Mouse (Mus musculus) testis, adult 2 months (tissue): ENCODE data around the gene Mrpl51. TPM values are rescaled to one million over a fixed set of nuclear protein-coding genes. Genes with fewer than 3 reads are reported as not detected.

Source experiments
- H3K27ac ChIP-seq: fragments of 200-500 bp; 2 replicates; pipeline ENCODE4 v1.5.1; 2012; ENCODE audit warnings: low read depth, low read length; ENCODE audit not compliant: control insufficient read depth, insufficient read depth
- H3K27me3 ChIP-seq: fragments of 200-500 bp; 2 replicates; pipeline ENCODE4 v1.6.1; 2012; ENCODE audit warnings: mild to moderate bottlenecking, low read length, moderate library complexity; ENCODE audit not compliant: control insufficient read depth, insufficient read depth
- H3K36me3 ChIP-seq: fragments of 200-500 bp; 2 replicates; pipeline ENCODE4 v1.6.1; 2012; ENCODE audit warnings: mild to moderate bottlenecking, low read length; ENCODE audit not compliant: control insufficient read depth, insufficient read depth
- H3K4me1 ChIP-seq: fragments of 200-500 bp; 2 replicates; pipeline ENCODE4 v1.6.1; 2012; ENCODE audit warnings: low read length; ENCODE audit not compliant: control insufficient read depth, insufficient read depth
- H3K4me3 ChIP-seq: fragments of 200-500 bp; 2 replicates; pipeline ENCODE4 v1.5.1; 2012; ENCODE audit warnings: low read depth, mild to moderate bottlenecking, low read length, moderate library complexity, mixed read lengths; ENCODE audit not compliant: control insufficient read depth
- CTCF ChIP-seq: fragments of 200-500 bp; IDR thresholded peaks from 2 replicates; pipeline ENCODE4 v1.5.1; 2012; ENCODE audit warnings: low read depth, mild to moderate bottlenecking, inconsistent platforms, low read length, moderate library complexity; ENCODE audit not compliant: control insufficient read depth, insufficient read depth, insufficient replicate concordance
- POLR2A ChIP-seq: fragments of 200-500 bp; IDR thresholded peaks from 2 replicates; pipeline ENCODE4 v1.6.1; 2012; ENCODE audit warnings: low read depth, mild to moderate bottlenecking, inconsistent platforms, low read length, moderate library complexity; ENCODE audit not compliant: control insufficient read depth
- polyA plus RNA-seq: library from polyadenylated mRNA; depleted of rRNA; stranded (reverse); fragments of >200 nt; gene quantifications from 2 replicates; pipeline ENCODE4 v1.2.3, GENCODE M21; 2012

Mrpl51 gene
- polyA plus RNA-seq, 1 experiment, result 171 TPM

GRCm38 (mm10) chr6:125179601-125180000, 12.0 kb upstream of the Mrpl51 start:
- no peaks in the 10 kb centered on the region for H3K27me3 ChIP-seq
- TF ChIP-seq CTCF (no peak), POLR2A (no peak)
- no peak overlapping the region for H3K27ac ChIP-seq
- no peak overlapping the region for H3K4me3 ChIP-seq
- H3K4me1 ChIP-seq, result no peaks in the 10 kb centered on the region
- peaks cover 7% of the 10 kb centered on the region for H3K36me3 ChIP-seq

GRCm38 (mm10) chr6:125182133-125182532, 9.5 kb upstream of the Mrpl51 start:
- Histone ChIP-seq H3K4me1 (no peaks in the 10 kb centered on the region), H3K36me3 (peaks cover 8% of the 10 kb centered on the region), H3K4me3 (no peak overlapping the region), H3K27me3 (no peaks in the 10 kb centered on the region), H3K27ac (no peak overlapping the region)
- TF ChIP-seq CTCF (no peak), POLR2A (no peak)

GRCm38 (mm10) chr6:125186203-125186602, 5.4 kb upstream of the Mrpl51 start:
- TF ChIP-seq CTCF (no peak), POLR2A (no peak)
- Histone ChIP-seq H3K4me3 (no peak overlapping the region), H3K27me3 (no peaks in the 10 kb centered on the region), H3K27ac (no peak overlapping the region), H3K4me1 (no peaks in the 10 kb centered on the region), H3K36me3 (peaks cover 4% of the 10 kb centered on the region)

GRCm38 (mm10) chr6:125190816-125191215, 785 bp upstream of the Mrpl51 start:
- Histone ChIP-seq H3K27me3 (no peaks in the 10 kb centered on the region), H3K36me3 (peaks cover 1% of the 10 kb centered on the region), H3K27ac (peak overlapping the region; percentile 84; the same call in 1 of the 2 replicates), H3K4me1 (no peaks in the 10 kb centered on the region), H3K4me3 (peak overlapping the region; percentile 89)
- TF ChIP-seq CTCF, result no peak
- TF ChIP-seq POLR2A, result no peak

- peak; percentile 4; the same call in 1 of the 2 replicates for TF ChIP-seq POLR2A
- no peak for TF ChIP-seq CTCF
- Histone ChIP-seq H3K27ac (peak overlapping the region; percentile 97), H3K4me3 (peak overlapping the region; percentile 89), H3K4me1 (no peaks in the 10 kb centered on the region), H3K27me3 (no peaks in the 10 kb centered on the region), H3K36me3 (peaks cover under 1% of the 10 kb centered on the region)
Measured at GRCm38 (mm10) chr6:125192016-125192714, 564 bp downstream of the Mrpl51 start.

DNA sequence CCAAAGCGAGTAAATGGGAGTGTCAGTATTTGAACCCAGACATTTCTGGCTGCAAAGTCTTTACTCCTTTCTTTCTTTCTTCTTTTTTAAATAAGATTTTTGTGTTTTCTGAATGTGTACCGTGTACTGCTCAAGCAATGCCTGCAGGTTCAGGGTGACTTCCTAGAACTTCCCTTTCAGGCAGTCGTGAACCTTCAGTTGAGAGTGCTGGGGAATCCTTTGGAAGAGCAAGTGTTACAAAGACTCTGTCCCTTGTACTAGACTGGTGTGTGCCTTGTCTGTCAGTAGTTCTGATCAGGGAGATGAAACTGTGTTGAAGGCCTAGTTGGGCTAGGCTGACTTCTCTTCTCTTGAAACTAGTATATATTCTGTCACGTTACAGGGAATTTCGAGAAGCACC, 1.2 kb downstream of the Mrpl51 start:
- H3K4me1 ChIP-seq, result no peaks in the 10 kb centered on the region
- no peak for TF ChIP-seq CTCF
- TF ChIP-seq POLR2A, result no peak
- H3K36me3 ChIP-seq, result no peaks in the 10 kb centered on the region; the same call in 1 of the 2 replicates
- H3K27me3 ChIP-seq, result no peaks in the 10 kb centered on the region
- peak overlapping the region; percentile 89 for H3K4me3 ChIP-seq
- H3K27ac ChIP-seq, result peak overlapping the region; percentile 97

DNA sequence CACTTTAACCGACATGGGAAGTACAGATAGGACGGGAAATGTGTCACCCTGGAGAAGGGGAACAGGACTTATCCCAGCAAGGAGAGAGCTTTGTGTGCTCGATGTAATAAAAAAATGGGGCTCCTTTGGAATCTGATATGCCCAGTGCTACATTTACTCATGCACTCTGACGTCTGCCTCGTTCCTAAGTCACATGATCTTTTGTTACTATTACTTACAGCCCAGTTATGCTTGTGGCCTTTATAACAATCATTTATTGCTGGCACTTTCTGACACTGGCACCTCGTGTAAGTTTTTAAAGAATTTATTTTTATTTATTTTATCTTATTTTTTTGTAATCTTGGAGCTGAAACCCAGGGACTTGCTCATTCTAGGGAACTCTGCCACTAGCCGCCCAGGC, 1.8 kb downstream of the Mrpl51 start:
- Histone ChIP-seq H3K27me3 (no peaks in the 10 kb centered on the region), H3K4me3 (no peak overlapping the region), H3K4me1 (no peaks in the 10 kb centered on the region), H3K27ac (no peak overlapping the region), H3K36me3 (no peaks in the 10 kb centered on the region; the same call in 1 of the 2 replicates)
- TF ChIP-seq POLR2A (no peak), CTCF (no peak)
